Mouse (Mus musculus) Patski (cell line): ENCODE results near the gene Clcn5. TPM values are rescaled to one million over a fixed set of nuclear protein-coding genes. Genes with fewer than 3 reads are reported as not detected.

Experiments used
- ATAC-seq: fragments of 100-300 bp; one replicate; pipeline ENCODE4 v1.8.0; 2021
- CTCF ChIA-PET: fragments of 350-600 bp; sonication (Branson Sonifier 250); formaldehyde crosslinking; loops from one replicate; lab custom pipeline; 2022; ENCODE audit warnings: inconsistent platforms; lab: Charles Lee
- POLR2A ChIA-PET: fragments of 350-600 bp; sonication (Branson Sonifier 250); formaldehyde crosslinking; loops from one replicate; lab custom pipeline; 2022; ENCODE audit warnings: antibody characterized with exemption, inconsistent platforms; lab: Charles Lee
- DNase-seq: peaks from one replicate; pipeline ENCODE4 v3.0.0-alpha.2; 2011; ENCODE audit warnings: low read depth, low spot score
- H3K27me3 ChIP-seq: fragments of 371-371 bp; one replicate; pipeline ENCODE4 v1.5.1; 2021
- CTCF ChIP-seq: fragments of 100-300 bp; IDR thresholded peaks from one replicate; pipeline ENCODE4 v1.5.1; 2021
- in situ Hi-C: fragments of 300-500 bp; cut with MboI; formaldehyde crosslinking; loops from 3 replicates; pipeline ENCODE4 v1.11.1; 2018; ENCODE audit warnings: low pct_unique_long_range_greater_than_20kb, mixed read lengths
- polyA plus RNA-seq: library from polyadenylated mRNA; unstranded; gene quantifications from one replicate; pipeline ENCODE4 v1.2.3, GENCODE M21; 2021

Gene Clcn5
- polyA plus RNA-seq, 1 experiment from 2014 or later = 38.1 TPM

DNA sequence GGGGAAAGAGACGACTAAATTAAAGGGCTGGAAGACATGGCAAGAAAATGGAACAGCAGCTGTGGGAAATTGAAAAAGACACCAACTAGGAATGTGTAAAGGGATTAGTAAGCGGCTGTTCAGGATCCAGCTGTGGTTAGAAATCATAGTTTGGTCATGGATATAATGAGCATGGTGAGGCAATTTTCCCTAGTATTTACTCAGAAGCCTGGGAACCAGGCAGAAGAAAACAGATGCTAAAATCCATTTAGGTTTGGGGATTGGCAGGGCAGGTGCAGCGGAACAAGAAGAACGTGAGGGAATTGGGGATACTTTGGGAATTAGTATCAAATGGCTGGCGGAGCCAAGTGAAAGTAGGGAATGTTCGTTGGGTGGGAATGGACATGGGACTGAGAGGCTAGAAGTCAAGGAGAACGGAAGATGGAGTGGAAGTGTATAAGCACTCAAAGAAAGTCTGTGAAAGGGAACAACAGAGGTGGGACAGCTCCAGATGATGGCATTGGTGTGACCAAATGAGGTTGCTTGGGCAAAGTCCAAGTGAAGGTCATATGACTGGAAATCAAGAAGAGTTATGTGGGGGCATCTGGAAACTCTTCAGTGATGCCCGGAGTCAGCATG, 26.9 kb downstream of the Clcn5 start:
- H3K27me3 ChIP-seq = no peaks in the 10 kb centered on the region
- ChIA-PET CTCF (interaction anchor here (1.5 kb wide), 1 partner anchor 11 kb away, joined by 3 read pairs; no protein-coding TSS in a partner anchor), POLR2A (no interaction called here)
- no peak for TF ChIP-seq CTCF
- ATAC-seq (no peak), DNase-seq (no peak)
- in situ Hi-C loops = no loop called here

DNA sequence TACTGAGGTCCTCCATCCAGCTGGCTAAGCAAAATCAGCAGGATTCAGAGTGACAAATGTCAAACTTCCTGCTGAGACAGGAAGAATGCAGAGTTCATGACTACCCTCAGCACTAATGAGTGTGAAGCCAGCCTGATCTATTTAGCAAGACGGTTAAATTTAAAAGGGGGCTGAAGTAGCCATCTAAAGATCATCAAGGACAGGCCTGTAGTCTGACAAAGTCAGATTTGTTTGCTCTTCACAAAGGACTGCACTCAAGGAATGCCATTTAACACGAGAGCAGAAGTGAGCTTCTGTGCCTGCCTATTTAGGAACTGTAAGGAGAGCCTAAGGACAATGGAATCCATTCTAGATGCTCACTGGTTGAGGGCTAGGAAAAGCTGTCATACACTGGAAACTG, 30.2 kb downstream of the Clcn5 start:
- in situ Hi-C loops = no loop called here
- no peaks in the 10 kb centered on the region for H3K27me3 ChIP-seq
- DNase-seq (no peak), ATAC-seq (peak; percentile 44)
- no peak for TF ChIP-seq CTCF
- ChIA-PET CTCF (interaction anchor here (0.6 kb wide), 1 partner anchor 22 kb away, joined by 3 read pairs; no protein-coding TSS in a partner anchor), POLR2A (no interaction called here)

GRCm38 (mm10) chrX:7287051-7287734, 32.0 kb downstream of the Clcn5 start:
- ATAC-seq = no peak
- no peak for DNase-seq
- TF ChIP-seq CTCF = no peak
- ChIA-PET CTCF (interaction anchor here (1.7 kb wide), 1 partner anchor 12 kb away, joined by 3 read pairs; no protein-coding TSS in a partner anchor), POLR2A (no interaction called here)
- in situ Hi-C loops = no loop called here
- no peaks in the 10 kb centered on the region for H3K27me3 ChIP-seq

- no peak for TF ChIP-seq CTCF
- ChIA-PET CTCF (no interaction called here), POLR2A (no interaction called here)
- ATAC-seq = no peak
- no peaks in the 10 kb centered on the region for H3K27me3 ChIP-seq
- DNase-seq = no peak
- in situ Hi-C loops = no loop called here
These were observed 36.5 kb downstream of the Clcn5 start for GRCm38 (mm10) chrX:7282636-7283035.

- in situ Hi-C loops = no loop called here
- no peak for TF ChIP-seq CTCF
- ATAC-seq (no peak), DNase-seq (no peak)
- CTCF ChIA-PET = no interaction called here
- no peaks in the 10 kb centered on the region for H3K27me3 ChIP-seq
- POLR2A ChIA-PET = no interaction called here
These were observed 39.4 kb downstream of the Clcn5 start for GRCm38 (mm10) chrX:7279722-7280121.

DNA sequence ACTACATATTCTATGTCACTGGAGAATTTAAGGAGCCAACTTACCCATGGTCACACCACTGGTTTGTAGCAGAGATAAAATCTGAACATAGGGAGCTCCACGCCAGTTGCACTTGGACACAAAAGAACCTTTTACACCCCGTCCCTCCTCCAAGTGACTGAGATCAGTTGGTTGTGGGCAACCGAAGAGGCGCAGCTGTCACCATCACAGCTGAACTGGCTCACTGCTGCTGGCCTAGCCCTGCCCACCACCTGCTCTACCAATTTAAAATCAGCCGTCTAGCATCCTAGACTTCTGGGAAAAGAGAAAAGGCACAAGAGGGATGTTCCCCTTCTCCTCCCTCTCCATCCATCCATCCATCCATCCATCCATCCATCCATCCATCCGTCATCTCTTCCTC, 42.6 kb downstream of the Clcn5 start:
- H3K27me3 ChIP-seq = no peaks in the 10 kb centered on the region
- ATAC-seq (no peak), DNase-seq (no peak)
- ChIA-PET POLR2A (no interaction called here), CTCF (interaction anchor here (1.1 kb wide), 1 partner anchor 50 kb away, joined by 3 read pairs; no protein-coding TSS in a partner anchor)
- no peak for TF ChIP-seq CTCF
- in situ Hi-C loops = no loop called here

DNA sequence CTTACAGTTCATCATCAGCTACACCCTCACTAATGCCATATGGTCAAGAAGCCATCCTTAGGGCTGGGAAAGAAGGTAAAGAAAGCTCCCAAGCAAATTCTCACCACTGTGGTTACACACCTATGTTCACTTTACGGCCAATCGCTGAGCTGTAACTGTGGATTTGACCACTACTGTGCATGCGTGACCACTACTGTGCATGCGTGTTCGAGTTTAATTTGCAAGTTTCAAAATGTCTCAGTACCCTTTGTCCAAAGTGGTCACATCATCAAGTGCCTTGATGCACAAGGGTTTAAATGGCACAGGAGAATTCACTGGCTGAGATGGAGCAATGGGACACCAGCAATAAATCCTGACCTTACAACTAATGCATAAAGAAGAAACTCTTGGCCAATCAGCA, 58.0 kb downstream of the Clcn5 start:
- in situ Hi-C loops = no loop called here
- DNase-seq = no peak
- ChIA-PET POLR2A (no interaction called here), CTCF (interaction anchor here (2.9 kb wide), 1 partner anchor 57 kb away, joined by 11 read pairs; no protein-coding TSS in a partner anchor)
- TF ChIP-seq CTCF = no peak
- no peak for ATAC-seq
- no peaks in the 10 kb centered on the region for H3K27me3 ChIP-seq

DNA sequence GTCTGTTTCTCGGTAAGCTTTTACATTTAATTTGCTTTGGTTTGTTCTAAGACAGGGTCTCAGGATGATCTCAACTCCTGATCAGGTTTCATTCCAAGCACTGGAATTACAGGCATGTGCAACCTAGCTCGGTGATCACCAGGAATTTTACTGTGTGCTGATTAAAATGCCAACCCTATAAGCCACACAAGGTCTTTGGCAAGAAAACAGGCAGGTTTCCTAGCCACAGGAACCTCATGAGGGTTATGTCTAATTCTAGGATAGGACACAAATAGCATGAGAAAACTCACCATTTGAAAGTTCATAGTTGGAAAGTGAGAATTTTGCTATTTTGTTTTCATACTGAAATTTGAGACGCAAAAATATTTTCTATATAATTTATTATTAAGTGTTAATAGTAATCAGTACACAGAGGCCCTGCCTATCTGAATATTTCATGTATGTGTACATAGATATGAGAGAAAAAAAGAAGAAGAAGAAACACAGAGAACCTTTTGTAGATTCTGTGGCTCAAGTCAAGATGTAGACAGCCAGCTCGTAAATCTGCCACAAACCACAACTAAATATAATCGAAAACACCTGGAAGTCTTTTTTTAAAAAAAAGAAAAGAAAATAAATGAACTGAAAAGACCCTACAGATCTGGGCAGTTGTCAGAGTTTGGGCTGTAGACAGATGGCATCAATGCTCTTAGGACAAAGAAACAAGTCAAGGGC, 58.6 kb downstream of the Clcn5 start:
- POLR2A ChIA-PET = no interaction called here
- CTCF ChIA-PET = interaction anchor here (1.3 to 2.9 kb wide), 2 partner anchors 51 to 57 kb away, joined by 3 to 11 read pairs; no protein-coding TSS in a partner anchor
- in situ Hi-C loops = no loop called here
- TF ChIP-seq CTCF = no peak
- no peaks in the 10 kb centered on the region for H3K27me3 ChIP-seq
- no peak for DNase-seq
- peak; percentile 82 for ATAC-seq

DNA sequence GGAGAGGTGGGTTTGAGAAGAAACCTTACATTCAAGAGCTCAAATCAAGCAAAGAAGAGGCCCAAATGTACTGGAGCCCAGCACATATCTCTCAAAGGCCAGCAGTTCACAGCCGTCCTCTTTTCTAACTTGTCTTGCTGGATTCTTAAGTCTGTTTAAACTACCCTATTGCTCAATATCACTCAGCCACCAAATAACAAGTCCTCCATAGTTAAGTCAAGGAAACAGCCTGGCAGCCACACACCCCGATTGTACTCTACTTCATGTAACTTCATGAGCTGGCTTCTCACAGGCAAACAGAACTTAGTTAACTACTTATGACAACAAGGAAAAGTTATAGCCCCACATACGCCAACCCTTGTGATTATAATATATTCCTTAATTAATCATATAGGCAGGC, 59.4 kb downstream of the Clcn5 start:
- ATAC-seq (no peak), DNase-seq (no peak)
- ChIA-PET POLR2A (interaction anchor here (0.6 kb wide), 1 partner anchor 438 kb away, joined by 4 read pairs; no protein-coding TSS in a partner anchor), CTCF (interaction anchor here (1.0 to 2.9 kb wide), 3 partner anchors 50 to 58 kb away, joined by 3 to 11 read pairs (median 3); no protein-coding TSS in a partner anchor)
- in situ Hi-C loops = no loop called here
- H3K27me3 ChIP-seq = no peaks in the 10 kb centered on the region
- no peak for TF ChIP-seq CTCF

DNA sequence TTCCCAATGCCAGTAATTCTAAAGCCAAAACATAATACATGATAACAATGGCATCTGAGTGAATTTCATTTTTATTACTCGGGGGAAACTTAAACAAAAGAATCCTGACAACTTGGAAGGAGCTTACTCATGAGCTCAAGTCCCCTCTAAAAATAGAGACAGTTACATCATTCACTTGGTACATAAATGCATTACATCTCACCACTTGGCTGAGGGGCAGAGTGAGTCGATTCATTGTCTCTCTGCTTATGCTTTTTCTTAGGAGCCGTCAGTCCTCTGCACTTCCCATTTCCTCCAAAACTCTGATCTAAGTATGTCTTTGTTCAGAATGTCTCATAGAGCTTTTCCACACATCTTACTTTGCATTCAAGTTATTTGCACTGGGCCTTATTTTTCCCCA, 63.1 kb downstream of the Clcn5 start:
- POLR2A ChIA-PET = interaction anchor here (0.7 to 1.4 kb wide), 2 partner anchors 25 to 62 kb away, joined by 3 to 4 read pairs; no protein-coding TSS in a partner anchor
- in situ Hi-C loops = no loop called here

More for the DNA sequence above, 63.1 kb downstream of the Clcn5 start:
- CTCF ChIA-PET = interaction anchor here (1.5 to 1.7 kb wide), 2 partner anchors 9 to 11 kb away, joined by 4 to 5 read pairs; no protein-coding TSS in a partner anchor
- no peaks in the 10 kb centered on the region for H3K27me3 ChIP-seq
- no peak for ATAC-seq
- TF ChIP-seq CTCF = no peak
- no peak for DNase-seq
